Mouse (Mus musculus): ENCODE data around the gene F11r.

F11r gene

DNA sequence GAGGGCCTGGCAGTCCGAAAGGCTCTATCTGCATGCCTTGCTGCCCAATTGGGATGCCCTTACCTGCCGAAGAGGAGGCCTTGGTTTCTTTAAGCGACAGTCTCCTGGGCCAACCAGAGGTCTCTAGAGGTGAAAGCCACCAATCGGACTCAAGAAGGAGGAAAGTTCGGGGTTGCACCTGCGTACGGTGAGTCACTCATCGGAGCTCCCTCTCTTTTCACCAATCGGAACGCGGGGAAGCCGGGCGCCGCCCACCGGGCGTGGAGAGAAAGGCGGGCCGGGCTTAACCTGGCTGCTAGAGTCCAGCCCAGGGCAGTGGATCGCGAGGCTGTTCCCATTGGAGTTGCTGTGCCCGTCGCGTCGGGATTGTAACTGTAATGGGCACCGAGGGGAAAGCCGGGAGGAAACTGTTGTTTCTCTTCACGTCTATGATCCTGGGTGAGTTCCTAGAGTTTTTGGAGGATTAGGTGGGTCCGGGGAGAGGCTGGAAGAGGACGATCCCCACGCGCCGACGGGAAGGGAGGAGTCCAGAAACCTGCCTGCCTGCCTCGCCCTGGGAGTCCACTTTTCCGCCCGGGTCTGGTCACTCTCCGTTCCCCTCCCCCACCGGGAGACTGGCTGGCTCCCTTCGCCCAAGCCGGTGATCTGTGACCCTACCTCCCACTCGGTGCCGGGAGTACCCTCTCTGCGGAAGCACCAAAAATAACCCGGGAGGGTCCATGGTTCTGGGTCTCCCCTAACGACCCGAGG, at the start of gene F11r:
Gene F11r, plus strand, starts transcription at position 272 of the 750 bp plus-strand sequence.
- in situ Hi-C loops (cut with MboI, MseI) = no loop called here

DNA sequence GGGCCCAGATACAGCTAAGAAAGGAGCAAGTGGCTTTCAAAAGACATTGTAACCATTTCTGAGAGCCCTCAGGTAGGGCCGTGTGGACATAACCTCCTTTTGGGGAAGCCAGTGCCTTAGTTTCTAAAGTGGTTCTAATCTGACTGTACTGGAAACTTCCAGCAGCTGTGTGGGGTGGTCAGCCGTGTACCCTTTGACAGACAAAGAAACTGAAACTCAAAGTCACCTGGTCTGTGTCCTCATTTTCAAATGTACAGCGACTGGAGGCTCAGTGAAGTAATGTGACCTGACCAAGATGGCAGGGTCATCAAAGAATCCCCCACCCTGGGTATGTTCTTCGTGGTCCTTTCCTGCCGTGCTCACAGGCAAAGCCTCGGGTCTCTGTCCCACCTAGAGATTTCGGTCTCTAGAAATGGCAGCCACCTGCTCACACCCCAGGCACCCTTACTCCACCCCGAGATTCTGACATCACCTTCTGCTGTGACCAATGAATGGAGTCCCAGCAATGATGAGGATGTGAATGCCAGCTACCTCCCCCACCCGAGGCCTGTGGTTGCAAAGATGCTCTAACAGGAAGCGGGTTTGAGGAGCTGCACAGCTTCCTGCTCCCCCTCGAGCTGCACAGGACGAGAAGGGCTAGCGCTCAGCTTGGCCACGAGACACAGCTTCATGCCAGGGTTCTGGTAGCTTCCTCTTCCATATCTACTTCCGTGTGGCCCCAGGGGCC, 48.8 kb upstream of the F11r start, which contains the start of gene Arhgap30:
Gene Arhgap30, plus strand, starts transcription at position 579 of the 727 bp plus-strand sequence.
- in situ Hi-C loops (cut with MboI, MseI) = no loop called here

DNA sequence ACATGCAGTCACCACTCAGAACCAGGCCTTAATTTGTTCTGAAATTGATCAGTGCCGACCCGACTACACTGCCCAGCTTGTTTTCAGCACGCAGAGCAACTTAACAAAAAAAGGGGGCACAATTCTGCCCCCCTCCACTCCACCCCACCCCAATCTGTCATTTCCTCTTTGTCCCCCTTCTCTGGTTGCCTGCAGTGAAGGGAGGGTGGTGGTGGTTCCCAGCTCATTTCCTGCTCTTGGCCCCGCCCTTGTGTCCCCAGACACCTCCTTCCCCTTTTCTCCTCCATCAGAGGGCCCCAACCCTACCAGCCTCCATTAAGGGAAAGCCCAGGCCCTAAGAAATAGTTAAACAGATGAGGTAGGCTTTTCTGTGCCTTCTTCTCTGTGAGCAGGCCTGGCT, 47.2 kb upstream of the F11r start:
- in situ Hi-C loops (cut with MboI, MseI) = no loop called here

DNA sequence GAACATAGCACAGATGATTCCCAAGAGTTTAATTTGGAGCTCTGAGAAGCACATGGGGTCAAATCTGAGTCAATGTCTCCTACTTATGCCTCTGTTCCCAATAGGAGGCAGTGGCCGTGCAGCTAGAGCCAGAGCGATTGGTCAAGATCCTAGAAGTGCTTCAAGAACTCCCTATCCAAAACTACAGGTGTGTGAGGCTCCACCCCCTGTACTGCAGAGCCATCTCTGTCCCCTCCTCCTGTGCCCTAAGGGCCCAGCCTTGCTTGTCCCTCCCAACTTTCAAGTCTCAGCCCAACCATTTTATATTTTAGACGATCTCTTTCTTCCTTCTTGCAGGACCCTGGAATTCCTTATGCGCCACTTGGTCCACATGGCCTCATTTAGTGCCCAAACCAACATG, 35.5 kb upstream of the F11r start:
- in situ Hi-C loops (cut with MboI, MseI) = no loop called here

DNA sequence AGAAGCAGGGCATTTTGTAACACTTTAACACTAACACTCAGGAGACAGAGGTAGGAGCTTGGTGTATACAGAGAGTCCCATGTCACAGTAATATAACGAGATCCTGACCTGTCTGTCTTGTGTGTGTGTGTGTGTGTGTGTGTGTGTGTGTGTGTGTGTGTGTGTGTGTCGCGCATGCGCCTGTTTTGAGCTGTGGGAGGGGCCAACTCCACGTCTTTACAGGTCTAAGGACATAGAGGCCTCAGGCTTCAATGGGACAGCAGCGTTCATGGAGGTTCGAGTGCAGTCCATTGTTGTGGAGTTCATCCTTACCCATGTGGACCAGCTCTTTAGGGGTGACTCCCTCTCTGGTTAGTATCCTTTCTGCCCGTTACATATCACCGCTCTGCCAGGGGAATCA, 34.3 kb upstream of the F11r start:
- in situ Hi-C loops (cut with MboI, MseI) = no loop called here

DNA sequence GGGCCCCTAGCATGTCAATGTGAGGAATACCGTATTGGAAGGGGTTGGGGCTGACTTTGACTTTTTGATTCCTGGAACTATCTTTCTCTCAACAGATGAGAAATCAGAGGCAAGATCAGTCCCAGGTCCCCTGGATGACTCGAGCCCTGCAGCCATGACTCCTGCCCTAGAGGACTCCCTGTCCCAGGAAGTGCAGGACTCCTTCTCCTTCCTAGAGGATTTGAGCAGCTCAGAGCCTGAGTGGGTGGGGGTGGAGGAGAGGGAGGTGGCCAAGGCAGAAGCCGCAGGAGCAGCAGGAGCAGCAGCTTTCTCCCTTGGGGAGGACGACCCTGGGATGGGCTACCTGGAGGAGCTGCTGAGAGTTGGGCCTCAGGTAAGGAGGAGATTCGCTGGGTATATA, 30.1 kb upstream of the F11r start:
- in situ Hi-C loops (cut with MboI, MseI) = no loop called here

DNA sequence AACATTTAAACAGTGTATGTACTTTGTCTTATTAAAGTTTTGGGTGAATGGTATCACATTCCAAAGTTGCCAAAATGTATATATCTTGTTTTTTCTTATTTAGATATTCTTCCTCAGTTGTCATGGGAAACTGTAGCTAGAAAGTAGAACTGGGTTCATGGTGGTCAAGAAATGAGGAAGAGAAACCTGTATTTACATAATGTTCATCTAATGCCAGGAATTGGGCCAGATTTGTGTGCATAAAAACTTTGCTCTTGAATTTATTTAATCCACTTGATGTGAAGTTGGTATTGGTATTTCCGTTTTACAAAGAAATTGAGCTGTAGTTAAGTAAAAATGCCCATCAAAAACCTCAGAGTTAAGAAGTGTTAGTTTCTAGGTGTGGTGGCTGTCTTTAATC, 27.1 kb upstream of the F11r start:
- in situ Hi-C loops (cut with MboI, MseI) = no loop called here

DNA sequence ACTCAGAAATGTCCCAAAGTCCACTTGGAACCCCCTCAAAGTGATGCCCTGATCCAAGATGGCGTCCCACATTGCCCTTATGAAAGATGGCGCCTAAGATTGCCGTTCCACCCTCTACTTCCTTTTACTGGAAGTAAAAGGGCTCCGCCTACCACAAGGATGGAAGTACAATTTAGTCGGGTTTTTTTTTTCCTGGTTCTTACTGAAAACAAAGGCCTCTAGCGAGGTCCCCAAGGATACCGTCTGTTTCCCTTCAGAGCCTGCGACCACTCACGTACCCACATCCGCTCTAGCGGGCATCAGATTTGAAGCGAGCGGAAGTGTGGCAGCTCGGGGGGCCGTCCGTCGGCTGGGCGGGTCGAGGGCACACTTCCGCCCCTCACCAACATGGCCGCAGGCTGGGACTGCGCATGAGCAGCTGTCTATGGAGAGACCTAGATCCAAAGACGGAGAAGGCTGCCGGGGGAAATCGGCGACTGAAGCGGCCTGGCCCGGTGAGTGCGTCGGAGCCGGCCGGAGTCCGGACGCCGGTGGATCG, 26.3 kb upstream of the F11r start, which contains the start of gene Usf1:
Gene Usf1, plus strand, starts transcription at position 367 of the 538 bp plus-strand sequence.
- in situ Hi-C loops (cut with MboI, MseI) = no loop called here

DNA sequence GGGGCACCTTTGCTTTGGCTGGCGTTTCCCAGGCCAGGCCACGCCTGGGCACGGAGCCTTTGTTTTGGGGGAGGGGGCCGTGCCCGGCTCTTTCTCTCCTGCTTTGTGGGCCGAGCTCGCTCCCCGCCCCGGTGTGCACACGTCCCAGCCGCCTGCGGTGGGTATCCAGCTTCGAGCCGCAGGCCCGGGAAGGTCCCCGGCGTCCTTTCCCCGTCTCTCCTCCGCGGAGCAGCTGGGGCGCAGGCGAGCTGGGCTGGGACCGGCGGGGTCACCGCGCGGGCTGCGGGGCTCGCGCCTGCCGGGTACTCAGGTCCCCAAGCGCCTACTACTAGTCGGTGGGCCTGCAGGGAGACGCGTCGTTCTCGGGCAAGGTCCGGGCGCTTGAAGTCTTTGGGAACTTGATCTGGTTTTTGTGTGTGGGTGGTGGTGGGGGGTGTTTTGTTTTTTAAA, 25.8 kb upstream of the F11r start:
- in situ Hi-C loops (cut with MboI, MseI) = no loop called here

DNA sequence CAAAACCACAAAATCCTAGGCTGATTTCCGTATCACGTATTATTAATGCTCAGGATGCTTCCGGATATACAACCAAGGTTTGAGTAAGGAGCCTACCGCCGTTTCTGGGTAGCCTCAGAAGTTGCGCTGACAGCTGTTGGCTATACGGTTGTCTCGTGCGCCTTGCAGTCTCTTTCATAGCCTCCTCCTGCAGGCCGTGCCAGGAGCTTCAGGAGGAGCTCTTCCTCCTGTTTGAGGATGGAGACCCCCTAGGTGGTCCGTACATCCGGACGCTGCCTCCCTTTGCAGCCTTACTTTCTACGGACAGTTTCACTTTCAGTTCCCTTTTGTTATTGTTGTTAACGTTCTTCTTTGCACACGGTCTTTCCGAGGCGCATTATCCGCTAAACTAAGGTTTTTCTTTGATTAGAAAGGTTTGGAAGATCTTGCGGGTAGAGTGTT, 25.3 kb upstream of the F11r start:
- in situ Hi-C loops (cut with MboI, MseI) = no loop called here

DNA sequence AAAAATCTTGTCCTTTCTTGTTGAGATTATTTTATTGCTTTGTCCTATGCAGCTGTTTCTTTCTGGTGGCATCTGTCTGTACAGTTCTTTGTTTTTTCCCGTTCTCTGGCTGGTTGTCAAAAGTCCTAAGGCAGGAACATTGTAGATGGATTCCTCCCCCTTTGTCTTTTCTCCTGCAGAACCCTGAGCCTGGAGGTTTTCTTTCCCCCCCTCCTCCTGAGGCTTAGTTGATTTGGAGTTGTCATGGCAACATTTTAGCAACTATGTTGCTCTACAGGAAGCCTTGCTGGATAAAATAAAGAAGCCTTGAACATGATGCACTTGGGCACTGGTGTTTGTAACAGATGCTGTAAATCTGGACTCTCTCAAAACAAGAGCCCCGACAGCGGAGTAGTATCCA, 24.9 kb upstream of the F11r start:
- in situ Hi-C loops (cut with MboI, MseI) = no loop called here

DNA sequence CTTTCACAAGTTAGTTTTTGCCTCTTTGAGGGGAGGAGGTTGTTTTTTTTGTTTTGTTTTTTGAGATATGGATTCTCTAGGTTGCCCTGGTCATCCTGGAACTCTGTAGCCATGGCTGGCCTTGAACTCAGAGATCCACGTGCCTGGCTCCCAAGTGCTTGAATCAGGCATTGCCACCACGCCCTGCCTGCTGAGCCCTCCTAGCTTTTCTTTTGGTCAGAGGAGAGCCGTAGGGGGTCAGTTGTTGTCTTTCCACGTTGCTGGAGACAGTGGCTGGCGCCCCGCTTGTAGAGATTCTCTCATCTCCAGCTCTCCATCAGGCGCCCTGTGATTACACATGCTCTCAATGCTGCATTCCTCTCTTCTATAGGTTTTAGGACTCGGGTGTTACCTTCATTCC, 23.7 kb upstream of the F11r start:
- in situ Hi-C loops (cut with MboI, MseI) = no loop called here

DNA sequence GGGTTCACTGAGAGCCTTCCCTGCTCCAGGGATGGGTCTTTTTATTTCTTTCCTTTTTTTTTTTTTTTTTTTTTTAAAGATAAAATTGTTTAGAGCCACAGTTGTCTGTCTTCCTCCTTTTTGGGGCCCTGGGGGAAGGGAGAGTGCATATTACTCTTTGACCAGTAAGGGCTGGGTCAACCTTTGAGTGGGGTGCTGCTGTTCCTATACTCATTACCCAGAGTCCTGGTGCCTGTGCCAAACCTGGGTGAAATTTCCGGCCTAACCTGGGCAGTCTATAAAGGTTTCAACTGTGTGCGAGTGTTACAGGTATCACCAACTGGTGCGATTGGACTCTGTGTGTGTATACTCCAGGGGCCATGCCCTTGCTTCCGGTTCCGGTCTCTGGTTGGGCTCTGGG, 18.7 kb upstream of the F11r start, which contains the start of gene Tstd1:
Gene Tstd1, plus strand, starts transcription at position 213 of the 400 bp plus-strand sequence.
- in situ Hi-C loops (cut with MboI, MseI) = no loop called here

DNA sequence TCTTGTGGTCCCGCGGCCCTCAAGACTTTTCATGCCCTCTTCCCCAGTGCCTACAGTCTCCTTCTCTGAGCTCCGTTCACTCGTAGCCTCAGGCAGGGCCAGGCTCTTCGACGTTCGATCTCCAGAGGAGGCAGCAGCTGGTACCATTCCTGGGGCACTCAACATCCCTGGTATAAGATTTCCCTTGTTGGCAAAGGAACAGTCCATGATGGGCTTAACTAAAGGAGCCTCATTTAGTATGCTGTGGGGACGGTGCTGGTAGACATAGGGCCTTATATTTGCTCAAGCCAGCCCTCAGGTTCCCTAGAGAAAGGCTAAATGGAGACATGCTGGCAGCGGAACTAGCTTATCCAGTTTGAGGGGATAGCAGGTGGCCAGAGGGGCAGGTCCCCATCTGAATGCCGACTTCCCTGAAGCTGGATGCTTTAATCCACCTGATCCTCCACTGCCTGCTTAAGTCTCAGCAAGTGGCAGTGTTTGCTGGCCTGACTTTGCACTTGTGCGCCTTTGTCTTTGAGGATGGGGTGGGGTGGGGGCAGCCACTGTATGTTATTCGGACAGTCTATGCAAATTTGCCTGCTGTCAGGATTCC, 17.9 kb upstream of the F11r start:
- in situ Hi-C loops (cut with MboI, MseI) = no loop called here

DNA sequence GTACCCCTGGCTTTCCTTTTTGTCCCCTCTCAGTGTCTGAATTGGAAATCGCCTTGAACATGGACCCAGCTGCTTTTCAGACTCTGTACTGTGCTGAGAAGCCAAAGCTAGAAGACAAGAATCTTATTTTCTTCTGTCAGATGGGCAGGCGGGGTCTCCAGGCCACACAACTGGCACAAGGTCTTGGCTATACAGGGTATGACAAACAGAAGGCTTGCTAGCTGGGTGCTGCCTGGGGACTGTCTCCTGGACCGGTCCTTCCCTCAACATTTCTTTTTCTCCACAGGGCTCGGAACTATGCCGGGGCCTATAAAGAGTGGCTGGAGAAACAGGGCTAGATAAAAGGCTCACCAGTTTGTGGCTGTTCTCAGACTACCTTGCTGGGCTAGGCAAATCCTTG, 17.4 kb upstream of the F11r start:
- in situ Hi-C loops (cut with MboI, MseI) = no loop called here

DNA sequence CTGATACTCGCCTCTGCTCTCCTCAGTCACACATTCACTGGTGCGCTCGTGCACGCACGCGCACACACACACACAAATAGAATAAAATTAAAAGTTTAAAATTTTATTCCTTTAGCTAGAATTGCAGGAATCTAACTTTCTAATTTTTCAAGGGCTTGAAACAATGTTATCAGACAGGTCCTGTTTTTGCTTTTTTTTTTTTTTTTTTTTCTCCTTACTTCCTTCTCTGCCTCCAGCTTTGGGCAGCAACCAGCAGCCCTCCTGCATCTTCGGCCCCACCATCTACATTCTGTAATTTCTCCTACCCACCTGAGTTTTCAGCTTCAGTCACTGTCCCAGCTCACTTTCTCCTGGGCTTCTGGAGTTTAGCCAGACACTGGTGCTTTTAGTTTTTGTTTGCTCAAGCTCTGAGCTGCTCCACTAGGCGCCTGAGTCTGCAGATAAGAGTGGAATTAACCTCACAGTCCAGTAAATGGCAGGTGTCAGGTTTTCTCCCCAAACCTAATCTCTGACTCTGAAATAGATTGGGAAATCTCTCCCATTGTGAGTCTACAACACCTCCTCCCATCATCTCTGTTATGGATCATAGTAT, 14.7 kb upstream of the F11r start:
- in situ Hi-C loops (cut with MboI, MseI) = no loop called here

DNA sequence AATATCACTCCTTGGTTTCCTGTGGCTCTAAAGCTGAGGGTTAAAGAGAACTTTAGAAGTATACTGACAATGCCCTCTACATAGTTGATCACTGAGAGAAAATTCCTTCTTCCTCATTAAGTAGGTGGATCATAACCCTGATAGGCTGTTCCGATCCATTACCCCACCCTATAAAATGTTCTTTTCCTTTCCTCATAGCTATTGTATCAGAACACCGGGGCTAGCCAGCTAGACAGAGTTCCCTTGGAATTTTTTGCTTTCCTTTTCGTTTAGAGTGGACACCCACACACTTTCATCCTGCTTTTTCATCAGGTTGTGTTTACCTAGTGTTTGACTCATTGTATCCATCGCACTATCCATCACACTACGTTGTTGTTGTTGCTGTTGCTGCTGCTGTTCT, 12.7 kb upstream of the F11r start:
- in situ Hi-C loops (cut with MboI, MseI) = no loop called here

DNA sequence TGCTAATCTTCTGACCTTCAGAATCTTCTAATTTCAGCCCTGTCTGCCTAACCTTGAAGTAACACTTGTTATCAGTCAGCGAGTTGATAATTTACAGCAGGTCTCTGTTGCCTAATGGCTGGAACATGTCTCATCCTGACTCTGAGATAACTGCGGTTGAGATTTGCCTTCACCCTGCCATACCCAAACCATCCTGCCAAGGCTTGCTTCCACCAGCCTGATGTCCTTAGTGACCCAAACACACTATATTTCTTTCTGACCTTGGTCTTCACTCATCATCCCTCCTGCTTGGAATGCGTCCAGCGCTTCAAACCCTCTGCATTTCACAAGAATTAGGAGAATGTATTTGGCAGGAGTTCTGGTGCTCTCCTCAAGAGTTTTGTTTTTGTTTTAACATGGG, 12.2 kb upstream of the F11r start:
- in situ Hi-C loops (cut with MboI, MseI) = no loop called here

DNA sequence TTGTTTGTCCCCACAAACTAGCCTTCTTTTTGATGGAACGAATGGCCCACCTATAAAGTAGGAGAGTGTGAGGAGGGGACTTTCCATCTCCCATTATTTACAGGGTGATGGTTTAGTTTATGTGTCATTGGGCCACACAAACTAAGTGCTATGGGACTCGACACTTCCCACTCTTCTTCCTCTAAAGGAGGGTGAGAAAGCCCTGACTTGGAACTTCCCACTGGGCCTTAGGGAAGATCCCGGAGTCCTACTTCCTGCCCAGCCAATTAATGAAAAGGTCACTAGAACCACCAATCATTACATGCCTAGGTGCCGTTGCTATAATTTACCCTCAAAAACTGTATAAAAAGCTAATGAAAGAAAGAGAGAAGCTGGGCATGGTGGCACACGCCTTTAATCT, 5.2 kb upstream of the F11r start:
- in situ Hi-C loops (cut with MboI, MseI) = no loop called here

DNA sequence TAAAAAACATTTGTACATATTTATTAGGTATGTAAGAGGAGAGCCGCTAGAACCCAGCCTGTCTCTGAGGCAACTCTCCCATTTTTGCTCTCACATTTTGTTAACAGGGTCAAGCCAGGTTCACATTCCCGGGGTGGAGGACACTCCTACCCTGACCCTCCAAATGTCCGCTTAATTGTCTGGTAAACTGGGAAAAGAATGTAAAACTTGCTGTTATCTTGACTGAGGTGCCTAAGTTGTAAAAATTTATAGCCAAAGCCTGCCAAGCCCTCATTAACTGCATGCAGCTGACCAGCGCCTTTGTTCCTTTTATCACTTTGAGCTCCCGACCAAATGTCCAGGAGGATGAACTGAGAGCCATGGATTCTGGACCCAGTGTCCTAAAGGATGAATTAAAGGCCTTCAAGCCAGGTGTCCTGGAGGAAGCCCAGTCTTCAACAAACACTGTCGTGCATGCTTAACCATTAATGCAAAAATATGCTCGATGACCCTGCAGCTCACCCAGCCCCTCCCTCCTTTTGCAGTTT, 2.0 kb upstream of the F11r start:
- in situ Hi-C loops (cut with MboI, MseI) = no loop called here

DNA sequence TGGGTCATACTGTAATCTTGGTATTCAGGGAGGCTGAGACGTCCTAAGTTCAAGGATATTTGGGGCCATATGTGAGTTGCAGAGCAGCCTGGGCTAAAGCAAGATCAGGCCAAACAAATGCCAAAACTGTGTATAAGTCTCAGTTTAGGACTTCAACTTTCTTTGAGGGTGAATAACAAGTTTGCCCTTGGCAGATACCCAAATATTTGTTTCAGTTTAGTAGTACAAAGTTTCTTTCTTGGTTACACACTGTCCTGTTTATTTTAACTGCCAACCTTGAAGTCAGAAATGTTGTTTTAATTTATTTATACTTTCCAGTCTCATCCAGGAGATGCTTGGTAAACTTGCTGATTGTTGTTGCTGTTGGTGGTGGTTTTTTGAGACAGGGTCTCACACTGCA, 1.4 kb upstream of the F11r start:
- in situ Hi-C loops (cut with MboI, MseI) = no loop called here
